Comparison of ENCODE assay signal across 8 mouse cellular contexts in genomic region chr19:25383386-25384146, GRCm38 (mm10).
DNase-seq lines count a peak whose midpoint lies in the region; ATAC-seq lines count a peak whose summit lies in the region.
"Had no signal": no experiment of that assay in that cellular context is flagged by ENCODE, and none has a peak within 500 bp of the region (broad histone marks: within the 10 kb centered on the region; RNA-seq: fewer than 3 reads in every experiment).

No protein-coding gene starts in this region.

- H3K27me3 ChIP-seq in hindbrain, embryonic 10.5 days (ENCODE audit: insufficient read depth, poor library complexity, severe bottlenecking), result no peaks in the 10 kb centered on the region
- H3K27me3 ChIP-seq in liver, embryonic 13.5 days, result 0 out of 2 replicates have a peak, but pooled peaks cover 4% of the 10 kb centered on the region

- peaks cover 24% of the 10 kb centered on the region for H3K4me1 ChIP-seq in hindbrain, embryonic 10.5 days (replicated peaks)
- peaks cover 25% of the 10 kb centered on the region for H3K4me1 ChIP-seq in liver, embryonic 13.5 days (replicated peaks)

- DNase-seq in urinary bladder, postnatal 14 days (ENCODE audit: low spot score), result peak; percentile 26
- DNase-seq in urinary bladder, postnatal 4 days (ENCODE audit: low spot score in 2 of 2), result no peak
- peak; percentile 67 for DNase-seq in hindbrain, embryonic 10.5 days (ENCODE audit: low spot score)
- no peak for DNase-seq in liver, embryonic 13.5 days
- no peak for DNase-seq in right cerebral cortex, postnatal 36 days (ENCODE audit: low spot score in 2 of 2)
- DNase-seq in layer of hippocampus, adult 9-10 months (ENCODE audit: low spot score), result no peak
- DNase-seq in c-Kit-positive CD71-positive TER-119-positive erythroid progenitor cells, embryonic 14.5 days (ENCODE audit: low spot score), result no peak
- DNase-seq: adrenal gland, postnatal 25 days had no signal

- 18% methylated on average over 12 of the region's 12 CpGs for WGBS in hindbrain, embryonic 10.5 days
- WGBS in liver, embryonic 13.5 days (ENCODE audit: insufficient replicate concordance), result 15% methylated on average over 12 of the region's 12 CpGs

- peak overlapping the region; percentile 34 for H3K4me2 ChIP-seq in liver, embryonic 13.5 days

- no peak overlapping the region; the same call in 1 of the 2 replicates for H3K9ac ChIP-seq in liver, embryonic 13.5 days

- peak overlapping the region; percentile 76 for H3K27ac ChIP-seq in hindbrain, embryonic 10.5 days
- H3K27ac ChIP-seq in liver, embryonic 13.5 days, result peak overlapping the region; percentile 6; the same call in 1 of the 2 replicates

- peaks cover 19% of the 10 kb centered on the region for H3K36me3 ChIP-seq in hindbrain, embryonic 10.5 days
- no peaks in the 10 kb centered on the region for H3K36me3 ChIP-seq in liver, embryonic 13.5 days

- no peak for ATAC-seq in liver, embryonic 13.5 days (ENCODE audit: low read depth)

- H3K9me3 ChIP-seq in hindbrain, embryonic 10.5 days, result no peaks in the 10 kb centered on the region; the same call in 1 of the 2 replicates
- no peaks in the 10 kb centered on the region for H3K9me3 ChIP-seq in liver, embryonic 13.5 days (replicated peaks)

- no peak overlapping the region for H3K4me3 ChIP-seq in hindbrain, embryonic 10.5 days
- peak overlapping the region; percentile 25; the same call in 1 of the 2 replicates for H3K4me3 ChIP-seq in liver, embryonic 13.5 days (replicated peaks)

Comparison
In these comparisons a context has a peak if more than half of its experiments do, and no peak if none do; other contexts are left out.
1. DNase-seq: peak in urinary bladder, postnatal 14 days (single experiment) and hindbrain, embryonic 10.5 days (single experiment); none in urinary bladder, postnatal 4 days (0 of 2), liver, embryonic 13.5 days (single experiment), right cerebral cortex, postnatal 36 days (0 of 2), layer of hippocampus, adult 9-10 months (single experiment) and c-Kit-positive CD71-positive TER-119-positive erythroid progenitor cells, embryonic 14.5 days (single experiment).